Mouse (Mus musculus) testis, postnatal 10 days (tissue): ENCODE results near the gene Acadvl.

Source experiments
- DNase-seq: peaks from one replicate; pipeline ENCODE4 v3.0.0; 2021; ENCODE audit warnings: low spot score

Gene Acadvl

GRCm38 (mm10) chr11:70014880-70015558 lies at the start of gene Acadvl:
Gene Acadvl (minus strand): TSS chr11:70015411.
- peak; percentile 92 for DNase-seq

DNA sequence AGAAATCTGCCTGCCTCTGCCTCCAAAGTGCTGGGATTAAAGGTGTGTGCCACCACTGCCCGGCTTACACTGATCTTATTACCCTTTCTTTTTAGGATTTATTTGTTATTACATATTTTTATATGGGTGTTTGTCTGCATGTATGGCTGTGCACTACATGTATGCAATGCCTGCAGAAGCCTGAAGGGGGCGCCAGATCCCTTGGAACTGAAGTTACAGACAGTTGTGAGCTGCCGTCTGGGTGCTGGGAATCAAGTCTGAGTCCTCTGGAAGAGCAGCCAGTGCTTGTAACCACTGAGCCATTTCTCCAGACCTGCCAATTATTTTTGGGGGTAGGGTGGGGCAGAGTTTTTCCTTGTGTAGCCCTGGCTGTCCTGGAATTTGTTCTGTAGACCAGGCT lies 47.8 kb upstream of the Acadvl start:
- DNase-seq = no peak

- no peak for DNase-seq
These were observed 44.7 kb upstream of the Acadvl start for GRCm38 (mm10) chr11:70059930-70060329.

GRCm38 (mm10) chr11:70057805-70058204 lies 42.6 kb upstream of the Acadvl start:
- DNase-seq = no peak

DNA sequence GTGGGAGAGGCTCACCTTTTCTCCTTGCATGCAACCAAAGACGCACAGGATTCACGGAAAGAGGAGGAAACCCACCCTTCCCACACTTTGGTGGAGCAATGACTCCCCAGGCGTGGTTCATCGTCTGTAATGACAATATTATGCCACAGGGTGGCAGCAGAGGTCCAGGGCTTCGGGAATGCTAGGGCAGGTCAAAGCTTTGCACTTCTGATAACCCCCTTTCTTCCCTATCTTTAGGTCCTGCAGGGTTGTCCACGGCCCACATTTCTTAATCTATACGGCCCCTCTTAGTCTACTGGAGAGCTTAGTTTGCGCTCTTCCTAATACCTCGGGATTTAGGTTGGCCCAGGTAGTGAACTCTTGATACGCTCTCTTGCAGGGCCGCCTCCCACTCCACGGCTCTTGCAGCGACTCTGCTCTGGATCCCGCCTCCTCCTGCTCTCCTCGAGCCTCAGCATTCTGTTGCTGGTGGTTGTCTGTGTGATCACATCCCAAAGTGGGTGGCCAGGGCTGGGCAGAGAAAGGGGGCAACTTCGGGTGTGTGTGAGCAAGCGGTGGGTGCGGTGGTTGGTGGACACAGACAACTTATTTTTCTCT lies 40.5 kb upstream of the Acadvl start:
- peak; percentile 86 for DNase-seq

- no peak for DNase-seq
These were observed 38.8 kb upstream of the Acadvl start, which contains the start of gene Asgr1 for GRCm38 (mm10) chr11:70053898-70054570. Gene Asgr1 (plus strand): TSS chr11:70054085.

- DNase-seq = no peak
These were observed 37.9 kb upstream of the Acadvl start for GRCm38 (mm10) chr11:70053156-70053555.

GRCm38 (mm10) chr11:70049816-70050215 lies 34.6 kb upstream of the Acadvl start:
- DNase-seq = no peak

DNA sequence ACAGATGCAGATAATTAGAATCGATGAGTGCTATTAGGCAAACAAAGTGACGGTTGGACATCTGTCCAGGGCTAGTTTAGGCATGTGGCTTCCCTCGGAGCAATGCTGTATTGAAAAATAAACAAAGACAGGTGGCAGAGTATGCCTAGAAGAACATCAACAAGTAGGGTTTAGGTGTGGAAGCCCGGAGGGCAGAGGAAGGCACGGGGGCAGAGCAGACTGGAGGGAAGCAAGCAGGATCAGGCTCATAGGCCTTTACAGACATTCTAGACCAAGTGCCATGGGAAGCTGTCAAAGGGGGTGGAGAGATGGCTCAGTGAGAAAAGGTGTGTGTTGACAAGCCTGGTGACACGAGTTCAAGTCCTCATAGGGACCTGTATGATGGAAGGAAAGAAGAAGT lies 34.2 kb upstream of the Acadvl start:
- no peak for DNase-seq

DNA sequence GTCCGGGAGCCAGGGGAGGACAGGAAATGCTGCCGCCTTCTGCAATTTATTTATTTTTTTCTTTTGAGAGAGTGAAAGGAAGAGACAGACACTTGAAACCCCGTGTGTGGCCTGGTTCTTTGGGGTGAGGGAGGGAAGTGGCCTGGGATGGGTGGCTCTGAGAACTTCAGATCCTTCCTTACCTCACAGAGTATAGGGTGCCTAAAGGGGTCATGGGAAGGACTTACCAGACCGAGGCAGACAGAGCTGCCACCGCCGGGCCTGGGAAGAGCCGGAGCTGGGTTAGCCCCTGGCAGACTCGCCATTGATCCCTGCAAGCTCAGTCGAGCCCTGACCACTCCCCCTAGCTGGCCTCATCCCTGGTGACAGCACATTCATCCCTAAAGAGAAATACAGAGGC lies 30.2 kb upstream of the Acadvl start:
- DNase-seq = no peak

- no peak for DNase-seq
These were observed 28.5 kb upstream of the Acadvl start for GRCm38 (mm10) chr11:70043665-70044064.

GRCm38 (mm10) chr11:70042309-70043085 lies 27.3 kb upstream of the Acadvl start:
- no peak for DNase-seq

DNA sequence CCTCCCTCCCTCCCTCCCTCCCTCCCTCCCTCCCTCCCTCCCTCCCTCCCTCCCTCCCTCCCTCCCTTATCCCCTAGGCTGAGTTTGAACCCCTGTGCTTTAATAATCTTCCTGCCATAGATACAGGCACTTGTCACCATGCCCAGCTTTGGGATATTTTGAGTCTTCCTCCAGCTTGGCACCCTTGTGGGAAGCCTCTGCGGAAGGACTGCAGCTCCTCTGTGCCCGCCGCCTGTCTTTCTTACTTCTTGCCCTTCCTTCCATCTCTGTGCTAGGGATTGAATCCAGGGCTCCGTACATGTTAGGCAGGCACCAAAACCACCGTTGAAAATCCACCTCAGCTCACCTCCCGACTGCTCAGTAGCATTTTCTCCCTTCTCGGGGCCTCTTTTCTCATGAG lies 25.0 kb upstream of the Acadvl start:
- DNase-seq = no peak

DNA sequence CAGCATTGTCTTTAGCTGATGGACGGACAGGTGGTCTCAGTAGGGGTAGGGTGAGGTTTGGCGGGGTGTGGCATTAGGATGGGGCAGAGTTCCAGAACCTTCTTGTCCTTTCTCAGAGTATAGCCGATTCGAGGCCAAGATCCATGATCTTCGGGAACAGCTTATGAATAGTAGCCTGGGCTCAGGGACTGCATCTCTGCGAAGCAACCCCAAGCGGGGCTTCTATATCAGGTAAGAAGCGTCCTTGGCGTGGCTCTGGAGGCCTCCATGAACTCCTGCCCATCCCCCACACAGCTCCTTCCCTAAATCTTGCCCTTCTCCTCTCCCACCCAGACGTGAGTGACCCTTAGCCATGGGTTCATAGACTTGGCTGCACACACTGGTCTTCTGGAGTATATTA lies 24.4 kb upstream of the Acadvl start:
- DNase-seq = no peak

DNA sequence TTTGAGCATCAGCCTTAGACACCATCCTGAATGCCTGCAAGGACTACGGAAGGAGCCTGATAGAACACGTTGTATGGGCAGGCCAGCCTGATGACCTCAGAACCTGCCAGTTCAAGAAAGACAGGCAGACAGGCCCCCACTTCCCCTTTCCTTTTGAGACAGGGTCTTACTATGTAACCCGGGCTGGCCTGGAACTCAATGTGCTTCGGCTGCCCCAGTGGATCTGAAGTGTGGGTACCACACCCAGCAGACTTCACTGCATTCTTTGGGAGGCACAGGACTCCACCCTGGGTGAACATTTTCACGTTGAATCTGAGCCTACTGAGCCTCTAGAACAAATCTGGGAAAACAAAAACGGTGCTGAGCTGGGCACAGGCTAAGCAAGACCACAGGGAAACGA lies 23.0 kb upstream of the Acadvl start:
- no peak for DNase-seq

GRCm38 (mm10) chr11:70031321-70031670 lies 16.1 kb upstream of the Acadvl start:
- no peak for DNase-seq

- no peak for DNase-seq
These were observed 15.6 kb upstream of the Acadvl start for GRCm38 (mm10) chr11:70030651-70031320.

DNA sequence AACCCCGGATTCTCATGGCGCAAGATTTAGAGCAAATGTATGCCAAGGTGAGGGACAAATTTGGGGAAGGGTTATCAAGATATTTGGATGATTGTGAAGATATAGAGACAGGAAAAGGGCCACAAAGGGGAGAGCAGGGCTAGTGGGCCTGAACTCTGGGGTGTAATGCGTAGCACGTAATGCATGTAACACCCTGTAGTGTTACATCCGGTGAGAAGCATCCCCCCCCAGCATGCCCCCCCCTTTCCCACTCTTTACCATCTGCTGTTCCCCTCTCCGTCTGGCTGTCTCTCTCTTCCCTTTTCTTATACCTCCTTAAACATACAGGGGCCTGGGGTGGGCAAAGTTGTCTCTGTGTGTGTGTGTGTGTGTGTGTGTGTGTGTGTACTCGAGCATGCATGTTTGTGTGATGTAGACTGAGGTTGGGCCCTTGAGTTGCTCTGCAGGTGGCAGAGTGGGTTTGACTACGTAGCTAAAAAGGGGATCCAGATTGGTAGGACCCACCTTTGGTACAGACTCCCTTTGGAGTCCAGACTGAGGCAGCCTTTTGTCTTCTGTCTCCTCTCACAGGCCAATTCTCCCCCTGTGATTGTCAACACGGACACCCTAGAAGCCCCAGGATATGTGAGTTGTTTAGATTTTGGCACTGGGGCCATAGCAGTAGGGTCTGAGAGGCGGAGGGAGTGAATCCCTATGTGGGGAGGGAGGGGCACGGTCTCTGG lies 14.8 kb upstream of the Acadvl start:
- no peak for DNase-seq

- peak; percentile 87 for DNase-seq
These were observed 14.1 kb upstream of the Acadvl start for GRCm38 (mm10) chr11:70029130-70029801.

DNA sequence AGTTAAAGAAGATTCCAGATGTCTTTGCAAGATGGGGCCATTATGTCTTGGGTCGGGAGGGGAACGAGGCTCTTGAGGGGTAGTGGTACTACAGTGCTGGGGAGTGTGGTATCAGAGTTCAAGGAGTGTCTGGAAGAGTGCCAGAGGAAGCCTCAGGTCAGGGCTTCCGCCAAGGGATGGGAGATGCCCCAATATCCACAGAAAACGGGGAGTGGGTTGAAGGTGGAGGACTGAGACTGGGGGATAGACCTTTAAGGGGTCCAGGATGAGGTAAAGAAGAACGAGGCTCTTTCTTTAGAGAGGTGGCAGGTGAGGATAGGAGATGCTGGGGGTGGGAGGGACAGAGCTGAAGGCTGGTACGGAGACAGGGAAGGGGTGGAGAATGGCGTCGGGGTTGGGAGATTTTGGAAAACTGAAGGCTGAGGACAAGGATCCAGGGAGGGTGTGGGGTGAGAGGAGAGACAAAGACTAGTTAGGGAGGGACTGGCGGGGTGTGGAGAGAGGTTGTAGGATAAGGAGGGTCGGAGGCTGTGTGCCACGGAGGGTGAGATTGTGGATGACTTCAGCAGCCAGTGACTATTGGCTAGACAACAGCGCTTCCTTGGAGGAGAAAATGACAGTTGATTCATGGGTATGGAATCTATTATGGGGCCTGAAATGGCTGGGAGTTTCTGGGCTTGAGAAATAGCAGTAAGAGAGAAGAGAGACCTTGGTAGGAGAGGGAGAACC lies 13.4 kb upstream of the Acadvl start:
- DNase-seq = no peak
